Mouse (Mus musculus) small intestine, adult 2 months (tissue): ENCODE results near the gene Minos1.

Experiments used
- CTCF ChIP-seq: fragments of 200-500 bp; IDR thresholded peaks from 2 replicates; pipeline ENCODE4 v1.5.1; 2012; ENCODE audit warnings: low read depth, mild to moderate bottlenecking, control low read depth, inconsistent platforms, low read length, moderate library complexity, mixed read lengths; ENCODE audit not compliant: insufficient replicate concordance, insufficient read length; ENCODE audit errors: extremely low read depth
- POLR2A ChIP-seq: fragments of 200-500 bp; IDR thresholded peaks from 2 replicates; pipeline ENCODE4 v1.6.1; 2012; ENCODE audit warnings: low read depth, mild to moderate bottlenecking, control low read depth, inconsistent platforms, low read length, moderate library complexity

- peak; percentile 15; the same call in 1 of the 2 replicates for TF ChIP-seq CTCF
- no peak for TF ChIP-seq POLR2A
These were observed 10.9 kb upstream of the Minos1 start for GRCm38 (mm10) chr4:139141785-139142184.
